Mouse (Mus musculus): ENCODE measurements around the gene Rora. TPM values are rescaled to one million over a fixed set of nuclear protein-coding genes. Genes with fewer than 3 reads are reported as not detected.

The Rora gene
- polyA plus RNA-seq, 1 experiment, result 0.06 TPM

GRCm38 (mm10) chr9:69292776-69293687 is 639.4 kb downstream of the Rora start:
- Histone ChIP-seq H3K79me3 (ENCODE audit: low read depth) (no peaks in the 10 kb centered on the region), H3K79me2 (ENCODE audit: control insufficient read depth, insufficient read depth) (no peaks in the 10 kb centered on the region), H3K4me3 (ENCODE audit: insufficient read depth, poor library complexity, severe bottlenecking) (no peak overlapping the region), H3ac (ENCODE audit: control insufficient read depth, insufficient read length, low read depth) (no peak overlapping the region), H3K27me3 (ENCODE audit: control insufficient read depth, insufficient read depth, insufficient read length) (peaks cover 12% of the 10 kb centered on the region), H3K36me3 (ENCODE audit: control insufficient read depth, insufficient read depth) (no peaks in the 10 kb centered on the region)
- TF ChIP-seq MYOG (IDR thresholded peaks at IDR 0.05; ENCODE audit: control insufficient read depth, extremely low read depth, insufficient read length), result no peak

GRCm38 (mm10) chr9:69293688-69294074 is 640.1 kb downstream of the Rora start:
- no peak overlapping the region for H3K4me3 ChIP-seq (ENCODE audit: insufficient read depth, poor library complexity, severe bottlenecking)
- H3K36me3 ChIP-seq (ENCODE audit: control insufficient read depth, insufficient read depth), result no peaks in the 10 kb centered on the region
- TF ChIP-seq MYOD1 (IDR thresholded peaks at IDR 0.05; ENCODE audit: control insufficient read depth, insufficient read length, low read depth) (no peak), MAX (IDR thresholded peaks at IDR 0.05) (no peak)
- no peaks in the 10 kb centered on the region for H3K79me2 ChIP-seq (ENCODE audit: control insufficient read depth, insufficient read depth)
- H3ac ChIP-seq (ENCODE audit: control insufficient read depth, insufficient read length, low read depth), result no peak overlapping the region
- H3K27me3 ChIP-seq (ENCODE audit: control insufficient read depth, insufficient read depth, insufficient read length), result peaks cover 12% of the 10 kb centered on the region
- H3K79me3 ChIP-seq (ENCODE audit: low read depth), result no peaks in the 10 kb centered on the region

GRCm38 (mm10) chr9:69294426-69294825 is 640.8 kb downstream of the Rora start:
- peaks cover 12% of the 10 kb centered on the region for H3K27me3 ChIP-seq (ENCODE audit: control insufficient read depth, insufficient read depth, insufficient read length)
- H3K4me3 ChIP-seq (ENCODE audit: insufficient read depth, poor library complexity, severe bottlenecking), result no peak overlapping the region
- no peak for TF ChIP-seq FOSL1 (IDR thresholded peaks at IDR 0.05; ENCODE audit: insufficient read depth, low read length, poor library complexity, severe bottlenecking)
- no peak for TF ChIP-seq MYOG (IDR thresholded peaks at IDR 0.05; ENCODE audit: control insufficient read depth, extremely low read depth, insufficient read length)
- no peak for TF ChIP-seq MAX (IDR thresholded peaks at IDR 0.05)
- no peak for TF ChIP-seq CTCF (IDR thresholded peaks at IDR 0.05; ENCODE audit: control insufficient read depth, insufficient read depth, insufficient read length)
- TF ChIP-seq CEBPB (IDR thresholded peaks at IDR 0.05; ENCODE audit: low read depth), result no peak
- no peak for TF ChIP-seq MYOD1 (IDR thresholded peaks at IDR 0.05; ENCODE audit: control insufficient read depth, insufficient read length, low read depth)
- TF ChIP-seq USF1 (IDR thresholded peaks at IDR 0.05; ENCODE audit: low read depth), result no peak

GRCm38 (mm10) chr9:69294856-69295255 is 641.3 kb downstream of the Rora start:
- H3ac ChIP-seq (ENCODE audit: control insufficient read depth, insufficient read length, low read depth), result no peak overlapping the region
- no peak overlapping the region for H3K4me3 ChIP-seq (ENCODE audit: insufficient read depth, poor library complexity, severe bottlenecking)
- no peaks in the 10 kb centered on the region for H3K36me3 ChIP-seq (ENCODE audit: control insufficient read depth, insufficient read depth)
- no peaks in the 10 kb centered on the region for H3K79me3 ChIP-seq (ENCODE audit: low read depth)
- H3K27me3 ChIP-seq (ENCODE audit: control insufficient read depth, insufficient read depth, insufficient read length), result peaks cover 12% of the 10 kb centered on the region
- TF ChIP-seq MAX (IDR thresholded peaks at IDR 0.05), result no peak
- no peak for TF ChIP-seq USF1 (IDR thresholded peaks at IDR 0.05; ENCODE audit: low read depth)
- no peak for TF ChIP-seq FOSL1 (IDR thresholded peaks at IDR 0.05; ENCODE audit: insufficient read depth, low read length, poor library complexity, severe bottlenecking)
- TF ChIP-seq MYOD1 (IDR thresholded peaks at IDR 0.05; ENCODE audit: control insufficient read depth, insufficient read length, low read depth), result no peak
- TF ChIP-seq CTCF (IDR thresholded peaks at IDR 0.05; ENCODE audit: control insufficient read depth, insufficient read depth, insufficient read length), result no peak
- TF ChIP-seq MYOG (IDR thresholded peaks at IDR 0.05; ENCODE audit: control insufficient read depth, extremely low read depth, insufficient read length), result no peak
- no peak for TF ChIP-seq CEBPB (IDR thresholded peaks at IDR 0.05; ENCODE audit: low read depth)
- no peaks in the 10 kb centered on the region for H3K79me2 ChIP-seq (ENCODE audit: control insufficient read depth, insufficient read depth)

More at GRCm38 (mm10) chr9:69294426-69294825, 640.8 kb downstream of the Rora start:
- Histone ChIP-seq H3K79me2 (ENCODE audit: control insufficient read depth, insufficient read depth) (no peaks in the 10 kb centered on the region), H3K36me3 (ENCODE audit: control insufficient read depth, insufficient read depth) (no peaks in the 10 kb centered on the region), H3ac (ENCODE audit: control insufficient read depth, insufficient read length, low read depth) (no peak overlapping the region), H3K79me3 (ENCODE audit: low read depth) (no peaks in the 10 kb centered on the region)

GRCm38 (mm10) chr9:69295826-69296225 is 642.2 kb downstream of the Rora start:
- no peaks in the 10 kb centered on the region for H3K79me3 ChIP-seq (ENCODE audit: low read depth)
- no peaks in the 10 kb centered on the region for H3K36me3 ChIP-seq (ENCODE audit: control insufficient read depth, insufficient read depth)
- H3K79me2 ChIP-seq (ENCODE audit: control insufficient read depth, insufficient read depth), result no peaks in the 10 kb centered on the region
- H3ac ChIP-seq (ENCODE audit: control insufficient read depth, insufficient read length, low read depth), result no peak overlapping the region
- peaks cover 7% of the 10 kb centered on the region for H3K27me3 ChIP-seq (ENCODE audit: control insufficient read depth, insufficient read depth, insufficient read length)
- no peak overlapping the region for H3K4me3 ChIP-seq (ENCODE audit: insufficient read depth, poor library complexity, severe bottlenecking)
- no peak for TF ChIP-seq MYOG (IDR thresholded peaks at IDR 0.05; ENCODE audit: control insufficient read depth, extremely low read depth, insufficient read length)
- TF ChIP-seq CEBPB (IDR thresholded peaks at IDR 0.05; ENCODE audit: low read depth), result no peak
- TF ChIP-seq MYOD1 (IDR thresholded peaks at IDR 0.05; ENCODE audit: control insufficient read depth, insufficient read length, low read depth), result no peak
- no peak for TF ChIP-seq MAX (IDR thresholded peaks at IDR 0.05)
- no peak for TF ChIP-seq FOSL1 (IDR thresholded peaks at IDR 0.05; ENCODE audit: insufficient read depth, low read length, poor library complexity, severe bottlenecking)
- TF ChIP-seq USF1 (IDR thresholded peaks at IDR 0.05; ENCODE audit: low read depth), result no peak
- TF ChIP-seq CTCF (IDR thresholded peaks at IDR 0.05; ENCODE audit: control insufficient read depth, insufficient read depth, insufficient read length), result no peak

- peak; percentile 41 for TF ChIP-seq CTCF (IDR thresholded peaks at IDR 0.05; ENCODE audit: control insufficient read depth, insufficient read depth, insufficient read length)
- no peak for TF ChIP-seq MYOD1 (IDR thresholded peaks at IDR 0.05; ENCODE audit: control insufficient read depth, insufficient read length, low read depth)
- Histone ChIP-seq H3K79me2 (ENCODE audit: control insufficient read depth, insufficient read depth) (no peaks in the 10 kb centered on the region), H3K4me3 (ENCODE audit: insufficient read depth, poor library complexity, severe bottlenecking) (no peak overlapping the region), H3K79me3 (ENCODE audit: low read depth) (no peaks in the 10 kb centered on the region), H3K27me3 (ENCODE audit: control insufficient read depth, insufficient read depth, insufficient read length) (peaks cover 4% of the 10 kb centered on the region), H3K36me3 (ENCODE audit: control insufficient read depth, insufficient read depth) (no peaks in the 10 kb centered on the region), H3ac (ENCODE audit: control insufficient read depth, insufficient read length, low read depth) (no peak overlapping the region)
Measured at GRCm38 (mm10) chr9:69296418-69296817, 642.8 kb downstream of the Rora start.
